Mouse (Mus musculus) neural tube, embryonic 12.5 days (tissue): ENCODE data around the gene Hoxd11. TPM values are rescaled to one million over a fixed set of nuclear protein-coding genes. Genes with fewer than 3 reads are reported as not detected.

Experiments
- ATAC-seq: fragments of 200-750 bp; cut with Nextera tagmentation; 2 replicates; pipeline ENCODE4 v1.8.0; 2017; ENCODE audit warnings: low read depth, mild to moderate bottlenecking, moderate TSS enrichment, moderate library complexity; ENCODE audit not compliant: low FRiP score
- H3K27ac ChIP-seq: fragments of 300-500 bp; sonication (generic); 2 replicates; pipeline ENCODE4 v1.5.1; 2016
- H3K27me3 ChIP-seq: fragments of 300-500 bp; sonication (generic); replicated peaks from 2 replicates; pipeline ENCODE4 v1.6.1; 2016; ENCODE audit warnings: mild to moderate bottlenecking
- H3K36me3 ChIP-seq: fragments of 300-500 bp; sonication (generic); 2 replicates; pipeline ENCODE4 v1.6.1; 2016; ENCODE audit warnings: mild to moderate bottlenecking
- H3K4me1 ChIP-seq: fragments of 300-500 bp; sonication (generic); 2 replicates; pipeline ENCODE4 v1.6.1; 2016
- H3K4me2 ChIP-seq: fragments of 300-500 bp; sonication (generic); replicated peaks from 2 replicates; pipeline ENCODE4 v1.6.1; 2016; ENCODE audit warnings: mild to moderate bottlenecking
- H3K4me3 ChIP-seq: fragments of 300-500 bp; sonication (generic); 2 replicates; pipeline ENCODE4 v1.5.1; 2016
- H3K9ac ChIP-seq: fragments of 300-500 bp; sonication (generic); 2 replicates; pipeline ENCODE4 v1.6.1; 2016; ENCODE audit warnings: mild to moderate bottlenecking
- H3K9me3 ChIP-seq: fragments of 300-500 bp; sonication (generic); 2 replicates; pipeline ENCODE4 v1.6.1; 2016; ENCODE audit warnings: mild to moderate bottlenecking
- WGBS: fragments of 180-500 bp; shearing (Covaris S2); methylation state at CpG from one replicate; pipeline ENCODE4 v1.1.7; 2016; 5-methylcytosine and 5-hydroxymethylcytosine counted together
- polyA plus RNA-seq: library from polyadenylated mRNA; unstranded; fragments of >200 nt; fragmentation: Nextera tagmentation; extraction: Ambion mirVana; gene quantifications from 2 replicates; pipeline ENCODE4 v1.2.1, GENCODE M21; 2016

The Hoxd11 gene
- polyA plus RNA-seq, 1 experiment from 2014 or later, result 19.1 TPM

GRCm38 (mm10) chr2:74713239-74714150 lies 34.1 kb downstream of the Hoxd11 start:
- Histone ChIP-seq H3K9me3 (no peaks in the 10 kb centered on the region), H3K4me1 (peaks cover 54% of the 10 kb centered on the region), H3K27me3 (no peaks in the 10 kb centered on the region), H3K27ac (peak overlapping the region; percentile 89), H3K36me3 (no peaks in the 10 kb centered on the region), H3K4me2 (peak overlapping the region; percentile 96), H3K9ac (peak overlapping the region; percentile 100), H3K4me3 (peak overlapping the region; percentile 90)
- no peak for ATAC-seq
- WGBS, result 2% methylated on average over 19 of the region's 19 CpGs

GRCm38 (mm10) chr2:74714156-74714789 lies 34.9 kb downstream of the Hoxd11 start:
- H3K4me2 ChIP-seq, result peak overlapping the region; percentile 96
- H3K9ac ChIP-seq, result peak overlapping the region; percentile 100
- peak overlapping the region; percentile 90 for H3K4me3 ChIP-seq
- WGBS, result 2% methylated on average over 18 of the region's 18 CpGs
- H3K9me3 ChIP-seq, result no peaks in the 10 kb centered on the region
- peaks cover 54% of the 10 kb centered on the region for H3K4me1 ChIP-seq
- no peaks in the 10 kb centered on the region for H3K27me3 ChIP-seq
- no peak for ATAC-seq
- H3K27ac ChIP-seq, result peak overlapping the region; percentile 89
- H3K36me3 ChIP-seq, result no peaks in the 10 kb centered on the region

DNA sequence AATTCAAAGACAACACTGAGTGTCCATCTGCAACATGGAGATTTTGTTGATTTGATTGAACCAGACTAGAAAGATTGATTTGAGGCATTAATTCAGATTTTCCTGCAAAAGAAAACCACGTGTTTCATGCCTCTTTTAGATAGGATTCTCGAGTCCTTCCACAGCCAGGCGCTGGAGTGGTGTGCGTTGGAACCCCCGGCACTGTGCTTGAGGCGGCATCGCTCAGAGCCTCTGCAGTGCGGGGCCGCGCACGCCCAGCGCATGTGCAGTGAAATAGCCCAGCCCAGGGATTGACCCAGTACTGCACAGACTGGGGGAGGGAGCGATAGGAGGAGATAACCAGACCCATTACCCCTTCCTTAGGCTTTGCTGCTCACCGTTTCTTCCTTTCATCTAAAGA lies 35.5 kb downstream of the Hoxd11 start:
- no peaks in the 10 kb centered on the region for H3K36me3 ChIP-seq
- peak overlapping the region; percentile 90 for H3K4me3 ChIP-seq
- H3K9me3 ChIP-seq, result no peaks in the 10 kb centered on the region
- peak; percentile 82 for ATAC-seq
- H3K27ac ChIP-seq, result peak overlapping the region; percentile 89
- 1% methylated on average over 14 of the region's 14 CpGs for WGBS
- peaks cover 54% of the 10 kb centered on the region for H3K4me1 ChIP-seq
- no peaks in the 10 kb centered on the region for H3K27me3 ChIP-seq
- peak overlapping the region; percentile 96 for H3K4me2 ChIP-seq
- H3K9ac ChIP-seq, result peak overlapping the region; percentile 100

DNA sequence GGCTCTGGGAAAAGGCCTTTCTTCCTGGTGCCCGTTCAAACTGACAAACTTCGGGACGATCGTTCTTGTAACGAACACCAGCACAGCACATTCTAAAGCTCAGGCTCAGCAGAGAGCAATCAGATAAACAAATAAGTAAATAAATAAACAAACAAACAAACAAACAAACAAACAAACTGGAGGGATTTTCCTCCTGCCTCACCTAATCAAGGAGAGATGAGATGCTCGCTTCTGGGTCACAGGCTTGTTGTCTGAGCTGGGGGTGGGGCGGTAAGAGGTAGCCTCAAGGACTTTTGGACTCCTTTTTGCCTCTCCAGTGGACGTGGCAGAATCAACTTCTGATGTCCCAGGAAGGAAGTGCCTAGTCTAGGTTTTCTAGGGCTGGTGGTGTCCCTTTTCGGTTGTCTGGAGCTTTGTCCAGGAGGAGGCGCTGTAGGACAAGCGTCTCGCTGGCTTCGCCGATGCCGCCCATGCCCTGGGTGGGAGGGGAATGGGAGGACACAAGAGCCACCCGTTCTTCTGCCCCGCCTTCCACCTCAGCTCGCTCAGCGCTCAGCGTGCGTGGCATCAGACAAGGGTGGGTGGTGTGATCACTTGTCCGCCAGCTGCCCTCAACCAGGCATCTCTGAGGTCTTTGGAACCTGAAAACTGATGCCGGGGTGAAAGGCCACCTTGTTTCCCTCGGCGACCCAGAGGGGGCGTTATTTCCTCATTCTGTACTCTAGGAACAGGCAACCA lies 36.3 kb downstream of the Hoxd11 start:
- H3K9ac ChIP-seq, result peak overlapping the region; percentile 100
- peak overlapping the region; percentile 96 for H3K4me2 ChIP-seq
- H3K27me3 ChIP-seq, result no peaks in the 10 kb centered on the region
- H3K27ac ChIP-seq, result peak overlapping the region; percentile 89; the same call in 1 of the 2 replicates
- ATAC-seq, result peak; percentile 64
- peaks cover 55% of the 10 kb centered on the region for H3K4me1 ChIP-seq
- 2% methylated on average over 26 of the region's 26 CpGs for WGBS
- no peaks in the 10 kb centered on the region for H3K9me3 ChIP-seq
- H3K4me3 ChIP-seq, result peak overlapping the region; percentile 90
- H3K36me3 ChIP-seq, result no peaks in the 10 kb centered on the region

DNA sequence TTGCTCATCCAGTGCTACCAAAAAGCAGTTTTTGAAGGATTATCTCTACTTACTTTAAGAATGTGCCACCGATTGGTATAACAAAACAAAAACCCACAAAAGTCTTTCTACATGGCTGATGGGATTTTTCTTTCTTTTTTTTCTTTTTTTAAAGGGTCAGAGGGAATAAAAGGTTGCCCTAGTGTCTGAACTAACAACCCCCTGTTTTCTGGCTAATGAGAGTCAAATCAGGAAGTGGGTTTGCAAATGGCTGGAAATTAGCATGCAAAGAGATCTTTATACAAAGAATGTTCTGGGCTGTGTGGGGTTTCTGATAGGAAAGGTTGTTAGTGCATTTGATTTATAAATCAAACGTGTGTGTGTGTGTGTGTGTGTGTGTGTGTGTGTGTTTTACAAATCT lies 41.0 kb downstream of the Hoxd11 start:
- Histone ChIP-seq H3K27me3 (no peaks in the 10 kb centered on the region), H3K9ac (peak overlapping the region; percentile 57; the same call in 1 of the 2 replicates), H3K27ac (peak overlapping the region; percentile 3; the same call in 1 of the 2 replicates), H3K4me1 (peaks cover 96% of the 10 kb centered on the region), H3K36me3 (peaks cover 2% of the 10 kb centered on the region; the same call in 1 of the 2 replicates), H3K4me2 (peak overlapping the region; percentile 96), H3K9me3 (no peaks in the 10 kb centered on the region), H3K4me3 (0 out of 2 replicates have a peak overlapping the region, but pooled peaks have one; percentile 11)
- WGBS, result 2% methylated on average over 2 of the region's 2 CpGs
- no peak for ATAC-seq

DNA sequence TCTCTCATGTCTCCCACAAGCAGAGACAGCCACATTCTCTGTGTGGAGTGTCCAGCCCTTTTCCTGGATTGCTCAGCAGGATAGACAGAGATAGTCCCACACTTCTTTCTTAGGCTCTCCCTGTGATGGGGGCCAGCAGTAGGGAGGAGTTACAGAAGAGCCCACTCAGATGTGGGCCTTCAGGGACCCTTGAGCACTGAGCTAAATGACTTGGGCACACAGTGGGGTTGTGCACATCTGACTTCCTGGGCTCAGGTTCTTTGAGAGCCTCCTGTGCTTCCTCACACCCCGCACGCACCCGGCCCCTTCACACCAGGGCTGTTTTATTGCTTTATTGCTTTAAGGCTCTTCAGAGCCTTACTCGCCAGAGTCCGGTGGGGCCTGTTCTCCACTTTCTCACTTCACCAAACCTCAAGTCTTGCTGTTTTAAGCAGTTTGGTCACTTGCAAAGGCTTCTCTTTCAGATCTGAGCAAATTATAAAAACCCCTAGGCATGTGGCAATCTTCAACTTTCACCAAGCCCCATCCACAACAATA lies 41.7 kb downstream of the Hoxd11 start:
- H3K27ac ChIP-seq, result peak overlapping the region; percentile 82
- WGBS, result 2% methylated on average over 5 of the region's 5 CpGs
- H3K27me3 ChIP-seq, result no peaks in the 10 kb centered on the region
- peak; percentile 32 for ATAC-seq
- peak overlapping the region; percentile 96 for H3K4me2 ChIP-seq
- peaks cover 2% of the 10 kb centered on the region; the same call in 1 of the 2 replicates for H3K36me3 ChIP-seq
- H3K9ac ChIP-seq, result peak overlapping the region; percentile 57
- peak overlapping the region; percentile 24 for H3K4me3 ChIP-seq
- H3K9me3 ChIP-seq, result no peaks in the 10 kb centered on the region
- peaks cover 95% of the 10 kb centered on the region for H3K4me1 ChIP-seq

DNA sequence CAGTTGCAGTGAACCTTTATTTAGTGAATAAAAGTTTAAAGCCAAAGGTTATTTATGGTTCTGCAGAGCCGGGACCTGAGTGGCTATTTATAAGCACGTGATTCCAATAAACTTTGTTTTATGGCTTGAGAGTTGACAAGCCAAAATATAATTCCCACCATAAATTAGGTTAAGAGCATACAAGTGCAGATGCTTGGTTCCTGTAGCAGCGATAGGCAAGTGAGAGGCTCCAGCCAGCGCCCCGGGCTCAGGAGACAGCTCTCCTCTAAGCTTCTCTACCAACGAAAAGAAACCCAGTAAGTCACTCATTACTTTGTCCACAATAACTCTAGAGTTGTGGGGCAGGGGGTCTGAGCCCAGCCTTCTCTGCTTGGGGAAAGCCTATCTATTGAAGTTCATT lies 42.5 kb downstream of the Hoxd11 start:
- H3K4me2 ChIP-seq, result peak overlapping the region; percentile 96
- peak overlapping the region; percentile 26; the same call in 1 of the 2 replicates for H3K27ac ChIP-seq
- peaks cover 97% of the 10 kb centered on the region for H3K4me1 ChIP-seq
- H3K27me3 ChIP-seq, result no peaks in the 10 kb centered on the region
- peak; percentile 27; the same call in 1 of the 2 replicates for ATAC-seq
- peaks cover 7% of the 10 kb centered on the region; the same call in 1 of the 2 replicates for H3K36me3 ChIP-seq
- no peaks in the 10 kb centered on the region for H3K9me3 ChIP-seq
- H3K4me3 ChIP-seq, result peak overlapping the region; percentile 56
- WGBS, result under 1% methylated on average over 6 of the region's 6 CpGs
- peak overlapping the region; percentile 96 for H3K9ac ChIP-seq

- WGBS, result 2% methylated on average over 8 of the region's 8 CpGs
- Histone ChIP-seq H3K36me3 (peaks cover 15% of the 10 kb centered on the region), H3K27ac (peak overlapping the region; percentile 51; the same call in 1 of the 2 replicates), H3K4me1 (peaks cover 97% of the 10 kb centered on the region), H3K9ac (peak overlapping the region; percentile 96), H3K27me3 (no peaks in the 10 kb centered on the region), H3K4me2 (peak overlapping the region; percentile 96), H3K9me3 (no peaks in the 10 kb centered on the region), H3K4me3 (peak overlapping the region; percentile 56)
- ATAC-seq, result no peak
These were observed 43.6 kb downstream of the Hoxd11 start for GRCm38 (mm10) chr2:74722949-74723348.

- H3K9ac ChIP-seq, result peak overlapping the region; percentile 96
- H3K4me2 ChIP-seq, result peak overlapping the region; percentile 96
- no peaks in the 10 kb centered on the region for H3K9me3 ChIP-seq
- ATAC-seq, result no peak
- WGBS, result 10% methylated on average over 7 of the region's 7 CpGs
- peaks cover 95% of the 10 kb centered on the region for H3K4me1 ChIP-seq
- peak overlapping the region; percentile 51; the same call in 1 of the 2 replicates for H3K27ac ChIP-seq
- H3K27me3 ChIP-seq, result no peaks in the 10 kb centered on the region
- peaks cover 24% of the 10 kb centered on the region for H3K36me3 ChIP-seq
- H3K4me3 ChIP-seq, result peak overlapping the region; percentile 56
These were observed 45.1 kb downstream of the Hoxd11 start for GRCm38 (mm10) chr2:74724244-74725015.

- Histone ChIP-seq H3K9me3 (no peaks in the 10 kb centered on the region), H3K27me3 (no peaks in the 10 kb centered on the region), H3K27ac (peak overlapping the region; percentile 93), H3K9ac (peak overlapping the region; percentile 96), H3K4me1 (peaks cover 93% of the 10 kb centered on the region), H3K4me2 (peak overlapping the region; percentile 96), H3K36me3 (peaks cover 24% of the 10 kb centered on the region), H3K4me3 (peak overlapping the region; percentile 56)
- WGBS, result 6% methylated on average over 17 of the region's 17 CpGs
- no peak for ATAC-seq
These were observed 45.8 kb downstream of the Hoxd11 start for GRCm38 (mm10) chr2:74725171-74725570.

GRCm38 (mm10) chr2:74726551-74726950 lies 47.2 kb downstream of the Hoxd11 start, which contains the start of gene Gm28230:
Gene Gm28230 (plus strand): TSS chr2:74726728.
- peak within 1 kb of the TSS; percentile 96 for H3K4me2 ChIP-seq
- peaks cover 92% of the 10 kb centered on the region for H3K4me1 ChIP-seq
- peak within 1 kb of the TSS; percentile 96 for H3K9ac ChIP-seq
- H3K27ac ChIP-seq, result peak within 1 kb of the TSS; percentile 93
- H3K9me3 ChIP-seq, result no peaks in the 10 kb centered on the region
- H3K36me3 ChIP-seq, result peaks cover 24% of the 10 kb centered on the region
- H3K27me3 ChIP-seq, result no peaks in the 10 kb centered on the region
- peak within 1 kb of the TSS; percentile 56 for H3K4me3 ChIP-seq
- ATAC-seq, result no peak
- 8% methylated on average over 5 of the region's 5 CpGs for WGBS
